Mouse (Mus musculus): ENCODE data around the gene Olfr231.

Olfr231 gene

DNA sequence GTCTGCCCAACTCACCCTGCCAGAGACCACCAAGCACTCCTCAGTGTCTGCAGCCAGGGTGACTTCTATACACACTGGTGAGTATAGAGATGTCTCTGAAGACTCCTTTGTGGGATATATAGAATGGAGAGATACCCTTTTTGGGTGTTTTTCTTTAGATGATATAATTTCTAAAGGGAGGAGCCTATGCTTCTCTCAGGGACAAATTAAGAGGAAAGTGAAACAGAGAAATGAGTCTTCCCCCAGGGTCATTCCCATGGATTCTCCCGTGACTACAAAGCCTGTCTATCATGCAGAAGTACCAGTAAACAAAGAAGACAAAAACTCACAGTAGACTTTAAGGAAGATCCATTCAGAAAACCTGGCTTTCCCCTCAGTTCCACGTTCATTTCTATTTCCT lies at the start of gene Olfr231:
Olfr231 (minus strand) TSS at position 101 of the 400 bp plus-strand sequence.
- no peak for DNase-seq (ENCODE audit: low spot score)

- DNase-seq (ENCODE audit: low spot score) = peak; percentile 3
These were observed 48.1 kb upstream of the Olfr231 start for GRCm38 (mm10) chr1:174169024-174169423.

GRCm38 (mm10) chr1:174159095-174159494 lies 38.1 kb upstream of the Olfr231 start:
- no peak for DNase-seq (ENCODE audit: low spot score)

GRCm38 (mm10) chr1:174158512-174158911 lies 37.5 kb upstream of the Olfr231 start:
- no peak for DNase-seq (ENCODE audit: low spot score)

DNA sequence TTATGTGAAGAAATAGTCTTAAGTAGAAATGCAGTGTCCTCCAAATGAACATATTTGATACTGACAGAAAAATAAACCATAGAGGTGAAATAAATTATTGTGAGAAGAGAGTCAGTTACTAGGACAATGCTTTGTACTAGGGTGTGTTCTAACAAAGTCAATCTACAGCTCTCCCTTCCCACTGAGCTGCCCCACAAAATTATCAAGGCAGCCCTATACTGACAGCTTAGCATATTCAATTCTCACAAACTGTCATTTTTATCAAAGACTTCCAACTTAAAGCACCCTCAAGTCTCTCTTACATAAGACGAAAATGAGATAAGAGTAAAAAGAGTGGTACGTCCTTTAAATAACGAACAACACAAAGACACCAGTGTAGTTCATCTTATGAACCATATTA lies 36.7 kb upstream of the Olfr231 start:
- no peak for DNase-seq (ENCODE audit: low spot score)

- no peak for DNase-seq (ENCODE audit: low spot score)
These were observed 34.4 kb upstream of the Olfr231 start, which contains the start of gene Olfr420 for GRCm38 (mm10) chr1:174155333-174155732. Gene Olfr420 (plus strand): TSS chr1:174155633.

- no peak for DNase-seq (ENCODE audit: low spot score)
These were observed 28.3 kb upstream of the Olfr231 start for GRCm38 (mm10) chr1:174149289-174149688.

DNA sequence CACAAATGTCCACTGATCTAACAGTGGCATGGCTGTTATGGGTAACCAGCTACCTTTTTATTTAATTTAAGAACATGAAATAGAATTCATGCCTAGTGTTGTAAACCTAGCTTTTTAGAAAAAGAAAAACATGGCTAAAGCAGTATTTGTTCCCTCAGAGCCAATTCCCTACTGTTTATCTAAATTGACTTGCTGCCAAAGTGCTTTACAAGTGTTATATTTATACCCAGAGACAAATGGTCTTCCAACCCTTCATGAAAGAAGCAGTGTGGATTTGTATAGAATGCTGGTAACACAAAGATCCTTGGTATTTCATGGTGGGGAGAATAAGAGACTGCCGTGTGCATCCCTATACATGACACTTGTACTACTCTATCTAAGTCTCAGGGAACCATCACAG lies 25.7 kb upstream of the Olfr231 start:
- no peak for DNase-seq (ENCODE audit: low spot score)

GRCm38 (mm10) chr1:174141384-174141783 lies 20.4 kb upstream of the Olfr231 start:
- no peak for DNase-seq (ENCODE audit: low spot score)

GRCm38 (mm10) chr1:174131999-174132398 lies 11.0 kb upstream of the Olfr231 start:
- DNase-seq (ENCODE audit: low spot score) = peak; percentile 12

GRCm38 (mm10) chr1:174131217-174131616 lies 10.3 kb upstream of the Olfr231 start, which contains the start of gene Olfr424:
Gene Olfr424 (plus strand): TSS chr1:174131517.
- no peak for DNase-seq (ENCODE audit: low spot score)

DNA sequence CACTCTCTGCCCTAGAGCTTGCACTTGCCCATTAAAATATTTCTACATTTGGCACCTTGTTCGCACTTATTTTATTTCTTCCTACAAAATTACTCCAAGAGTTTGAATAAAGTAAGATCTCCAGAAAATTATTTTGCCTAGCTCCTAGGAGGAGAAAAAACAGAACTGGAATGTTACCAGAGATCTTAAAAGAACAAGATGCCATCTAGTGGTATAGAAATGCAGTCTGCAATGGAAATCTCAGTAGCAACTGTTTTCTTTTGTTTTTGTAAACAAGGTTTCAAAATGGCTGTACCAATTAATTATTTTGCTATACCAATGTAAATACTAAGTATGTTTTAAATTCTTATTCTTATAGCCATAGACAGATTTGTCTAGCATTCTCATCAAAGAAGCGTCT lies 17.2 kb downstream of the Olfr231 start:
- DNase-seq (ENCODE audit: low spot score) = peak; percentile 44

DNA sequence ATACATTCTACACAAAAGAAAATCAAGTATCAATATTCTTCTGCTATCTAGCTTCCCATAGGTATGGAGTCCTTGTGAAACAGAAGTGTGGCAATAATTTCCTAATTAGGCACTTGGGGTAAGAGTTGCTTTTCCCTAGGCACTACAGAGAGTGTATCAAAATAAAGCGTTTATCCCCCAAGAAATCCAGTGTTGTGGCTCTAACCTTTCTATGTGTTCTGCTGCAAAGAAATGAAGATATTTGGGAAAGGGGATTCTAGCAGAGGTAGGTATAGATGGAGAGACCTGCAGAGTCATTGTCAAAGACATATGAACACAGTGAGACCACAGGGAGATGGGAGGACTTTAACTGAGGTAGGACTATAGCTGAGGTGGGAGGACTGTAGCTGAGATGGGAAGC lies 24.4 kb downstream of the Olfr231 start, which contains the start of gene Olfr427:
Olfr427 (plus strand) TSS at position 301 of the 400 bp plus-strand sequence.
- DNase-seq (ENCODE audit: low spot score) = no peak

GRCm38 (mm10) chr1:174084031-174084430 lies 36.9 kb downstream of the Olfr231 start, which contains the start of gene Olfr429:
Gene Olfr429 (plus strand): TSS chr1:174084331.
- no peak for DNase-seq (ENCODE audit: low spot score)

DNA sequence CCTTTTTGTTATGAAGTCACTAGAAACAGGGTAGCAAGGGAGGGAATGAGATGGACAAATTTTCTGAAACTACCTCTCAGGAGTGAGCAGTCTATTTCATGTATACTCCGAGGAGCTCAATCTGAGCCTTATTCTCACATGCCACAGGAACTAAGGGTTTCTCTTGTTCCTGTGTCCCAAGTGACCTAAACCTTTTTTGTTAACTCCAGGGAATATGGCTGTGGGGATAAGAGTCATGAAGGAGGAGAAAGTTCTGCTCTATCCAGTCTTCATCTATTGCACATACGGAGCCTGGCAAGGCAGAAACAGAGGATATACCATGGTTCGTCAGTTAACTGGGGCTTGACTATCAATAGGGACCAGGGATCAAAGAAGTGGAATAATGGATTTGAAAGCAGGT lies 54.7 kb downstream of the Olfr231 start, which contains the start of gene Olfr430:
Olfr430 (plus strand) TSS at position 301 of the 400 bp plus-strand sequence.
- no peak for DNase-seq (ENCODE audit: low spot score)
